Mouse (Mus musculus): Measurements from ENCODE around the gene Olfr355. TPM values are rescaled to one million over a fixed set of nuclear protein-coding genes. Genes with fewer than 3 reads are reported as not detected.

Gene Olfr355
- under 1 TPM in 1 of 2 experiments, not detected in 1; 0.15 TPM for polyA plus RNA-seq (2017; shearing (Covaris generic))

DNA sequence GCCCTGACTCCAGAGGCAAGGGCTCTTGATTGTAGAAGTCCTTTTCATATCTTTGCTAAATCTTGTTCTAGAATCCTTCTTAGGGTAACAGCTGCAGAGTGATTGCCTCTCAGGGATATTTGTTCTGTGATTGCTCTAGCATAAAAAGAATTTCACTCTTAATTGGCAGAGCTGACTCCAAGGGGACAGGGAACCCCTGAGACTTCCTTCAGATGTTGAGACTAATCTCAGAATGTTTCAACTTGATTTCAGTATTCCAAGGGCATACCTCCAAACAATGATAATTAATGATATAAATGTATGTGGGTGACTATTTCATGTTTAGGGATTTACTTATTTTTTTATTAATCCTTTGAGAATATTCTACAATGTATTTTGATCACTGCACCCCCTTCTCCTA is at the start of gene Olfr355:
Gene Olfr355 (minus strand): TSS at position 101 of the 400 bp plus-strand sequence.
- no peak for ATAC-seq

DNA sequence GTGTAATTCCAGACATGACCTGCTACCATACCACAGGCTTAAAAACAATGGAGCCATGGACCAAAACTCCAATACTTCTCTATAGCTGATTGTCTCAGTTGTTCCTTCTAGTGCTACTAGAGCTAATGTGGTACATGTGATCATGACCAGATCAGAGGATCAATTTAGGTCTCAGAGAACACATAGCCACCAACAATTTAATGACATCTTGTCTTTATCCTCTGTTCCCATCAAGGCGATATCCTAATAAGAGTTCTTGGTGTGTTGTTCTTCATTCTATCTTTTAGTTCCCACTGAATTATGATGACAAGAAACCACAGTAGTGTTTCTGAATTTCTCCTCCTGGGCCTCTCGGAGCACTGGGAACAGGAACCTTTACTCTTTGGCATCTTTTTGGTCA is 8.1 kb upstream of the Olfr355 start, which contains the start of gene Olfr356:
Gene Olfr356 (plus strand): TSS at position 301 of the 400 bp plus-strand sequence.
- ATAC-seq = no peak

DNA sequence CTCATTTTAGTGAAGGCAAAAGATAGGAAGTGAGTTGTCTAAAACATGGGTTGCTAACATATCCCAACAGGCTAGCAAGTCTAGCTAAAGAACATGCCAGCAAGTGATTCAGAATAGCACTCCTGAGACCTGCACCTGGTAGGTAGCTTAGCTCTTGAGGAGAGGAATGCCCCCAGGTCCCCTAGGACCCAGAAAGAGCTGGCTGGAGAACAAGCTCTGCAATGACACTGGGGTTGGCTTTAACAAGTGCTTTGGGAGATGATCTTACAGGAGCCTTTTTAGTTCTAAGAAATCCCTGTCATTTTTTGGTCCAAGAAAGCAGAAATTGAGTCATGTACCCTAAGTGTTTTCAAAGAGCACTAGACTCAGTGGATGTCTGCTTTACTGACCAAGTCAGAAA is 23.3 kb downstream of the Olfr355 start, which contains the start of gene Olfr354:
Gene Olfr354 (plus strand): TSS at position 301 of the 400 bp plus-strand sequence.
- no peak for ATAC-seq

DNA sequence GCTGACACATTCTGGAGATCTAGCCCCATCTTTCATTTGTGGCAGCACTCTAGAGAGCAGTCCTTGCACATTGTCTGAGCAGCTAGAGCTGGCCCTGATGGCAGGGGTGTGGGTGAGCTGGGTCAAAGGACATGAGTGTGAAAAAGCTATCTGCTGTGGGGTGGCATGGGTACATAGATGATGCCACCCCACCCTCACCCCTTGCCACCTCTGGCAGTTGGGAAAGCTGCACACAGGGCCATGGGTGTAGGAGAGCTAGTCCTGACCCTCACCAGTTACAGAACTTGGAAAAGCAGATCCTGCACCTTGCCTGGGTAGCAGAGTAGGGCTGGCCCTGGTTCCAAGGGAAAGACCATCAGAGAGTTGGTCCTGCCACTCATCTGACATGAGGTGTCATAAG is 31.6 kb downstream of the Olfr355 start:
- ATAC-seq = no peak

DNA sequence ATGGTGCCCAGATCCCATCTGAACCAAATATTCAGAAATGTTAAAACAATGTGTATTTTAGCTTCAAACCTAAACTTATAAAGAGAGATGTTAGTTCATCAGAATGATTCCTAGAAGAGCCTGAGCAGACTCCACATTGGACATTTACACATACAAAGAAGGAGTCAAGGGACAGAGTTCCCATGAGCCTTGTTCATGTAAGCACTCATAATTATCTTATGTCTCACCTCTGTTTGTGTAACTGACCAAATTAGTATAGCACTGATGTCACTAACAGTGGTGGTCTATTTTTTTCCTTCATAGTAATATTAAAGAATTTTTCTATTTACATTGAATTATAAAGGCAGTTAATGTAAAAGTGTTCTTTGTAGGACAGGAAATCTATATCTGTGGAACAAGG is 35.9 kb downstream of the Olfr355 start, which contains the start of gene Olfr353:
Gene Olfr353 (minus strand): TSS at position 101 of the 400 bp plus-strand sequence.
- ATAC-seq = no peak

Other genes with a start within 250 kb of the Olfr355 start
- gene Olfr346, start 243.1 kb downstream of the Olfr355 start, polyA plus RNA-seq (2017; shearing (Covaris generic)) = under 1 TPM in 1 of 2 experiments, not detected in 1; 0.29 TPM
- not detected for gene Olfr347, start 197.0 kb downstream of the Olfr355 start, polyA plus RNA-seq (2017; shearing (Covaris generic))
- not detected for gene Olfr348, start 144.6 kb downstream of the Olfr355 start, polyA plus RNA-seq (2017; shearing (Covaris generic))
- gene Olfr50, start 138.4 kb downstream of the Olfr355 start, polyA plus RNA-seq (2017; shearing (Covaris generic)) = not detected
- not detected for gene Olfr3, start 111.9 kb downstream of the Olfr355 start, polyA plus RNA-seq (2017; shearing (Covaris generic))
- not detected for gene Olfr350, start 82.6 kb downstream of the Olfr355 start, polyA plus RNA-seq (2017; shearing (Covaris generic))
- not detected for gene Olfr351, start 66.2 kb downstream of the Olfr355 start, polyA plus RNA-seq (2017; shearing (Covaris generic))
- not detected for gene Olfr352, start 60.4 kb downstream of the Olfr355 start, polyA plus RNA-seq (2017; shearing (Covaris generic))
- not detected for gene Olfr353, start 36.0 kb downstream of the Olfr355 start, polyA plus RNA-seq (2017; shearing (Covaris generic))
- gene Olfr354, start 23.2 kb downstream of the Olfr355 start, polyA plus RNA-seq (2017; shearing (Covaris generic)) = not detected
- not detected for gene Olfr356, start 8.2 kb upstream of the Olfr355 start, polyA plus RNA-seq (2017; shearing (Covaris generic))
- gene Olfr357, start 64.9 kb upstream of the Olfr355 start, polyA plus RNA-seq (2017; shearing (Covaris generic)) = not detected
- gene Olfr358, start 80.4 kb upstream of the Olfr355 start, polyA plus RNA-seq (2017; shearing (Covaris generic)) = not detected
- not detected for gene Olfr360, start 136.8 kb upstream of the Olfr355 start, polyA plus RNA-seq (2017; shearing (Covaris generic))
- not detected for gene Olfr361, start 160.4 kb upstream of the Olfr355 start, polyA plus RNA-seq (2017; shearing (Covaris generic))
- gene Olfr362, start 189.0 kb upstream of the Olfr355 start, polyA plus RNA-seq (2017; shearing (Covaris generic)) = not detected
- under 1 TPM in 1 of 2 experiments, not detected in 1; 0.12 TPM for gene Olfr364-ps1, start 210.4 kb upstream of the Olfr355 start, polyA plus RNA-seq (2017; shearing (Covaris generic))